Mouse (Mus musculus) frontal cortex, postnatal 25 days (tissue): Measurements from ENCODE around the gene Ext2.
A peak's percentile ranks its signal among the peaks of the same experiment; 100 is the strongest.

Experiments
- DNase-seq, 2 experiments: peaks; one replicate each; pipeline ENCODE4 v3.0.0; 2022; ENCODE audit warnings: low spot score in 2 of 2

Ext2 gene

GRCm38 (mm10) chr2:93822045-93822749 lies at the start of gene Ext2:
TSS of gene Ext2 (minus strand) at chr2:93822568.
- peak; percentile 83 to 94 for DNase-seq

- DNase-seq, result no peak
Measured at GRCm38 (mm10) chr2:93871411-93871925, 49.1 kb upstream of the Ext2 start.

- peak; percentile 61 to 73 for DNase-seq
Measured at GRCm38 (mm10) chr2:93870842-93871241, 48.5 kb upstream of the Ext2 start.

- DNase-seq, result no peak
Measured at GRCm38 (mm10) chr2:93869107-93869600, 46.8 kb upstream of the Ext2 start, which contains the start of gene Accsl. TSS of gene Accsl (minus strand) at chr2:93869157.

- no peak for DNase-seq
Measured at GRCm38 (mm10) chr2:93868566-93868965, 46.2 kb upstream of the Ext2 start.

- no peak for DNase-seq
Measured at GRCm38 (mm10) chr2:93863229-93863628, 40.9 kb upstream of the Ext2 start.

GRCm38 (mm10) chr2:93858845-93859244 lies 36.5 kb upstream of the Ext2 start:
- no peak for DNase-seq

GRCm38 (mm10) chr2:93851303-93851702 lies 28.9 kb upstream of the Ext2 start:
- no peak for DNase-seq

GRCm38 (mm10) chr2:93850317-93850944 lies 28.1 kb upstream of the Ext2 start:
- no peak for DNase-seq

- DNase-seq, result peak; percentile 20 to 38
Measured at GRCm38 (mm10) chr2:93849505-93850089, 27.2 kb upstream of the Ext2 start, which contains the start of gene Accs. TSS of gene Accs (minus strand) at chr2:93849943.

GRCm38 (mm10) chr2:93841349-93841748 lies 19.0 kb upstream of the Ext2 start:
- no peak for DNase-seq

GRCm38 (mm10) chr2:93840109-93840508 lies 17.7 kb upstream of the Ext2 start:
- no peak for DNase-seq

GRCm38 (mm10) chr2:93838931-93839330 lies 16.6 kb upstream of the Ext2 start:
- no peak for DNase-seq

- no peak for DNase-seq
Measured at GRCm38 (mm10) chr2:93836232-93836785, 13.9 kb upstream of the Ext2 start.

GRCm38 (mm10) chr2:93835596-93835995 lies 13.2 kb upstream of the Ext2 start:
- DNase-seq, result no peak

- no peak for DNase-seq
Measured at GRCm38 (mm10) chr2:93823519-93823918, 1.2 kb upstream of the Ext2 start.

GRCm38 (mm10) chr2:93817791-93818190 lies 4.6 kb downstream of the Ext2 start:
- no peak for DNase-seq

- no peak for DNase-seq
Measured at GRCm38 (mm10) chr2:93813343-93813742, 9.0 kb downstream of the Ext2 start.

GRCm38 (mm10) chr2:93811812-93812211 lies 10.6 kb downstream of the Ext2 start:
- DNase-seq, result no peak

- DNase-seq, result no peak
Measured at GRCm38 (mm10) chr2:93809931-93810330, 12.4 kb downstream of the Ext2 start.

- no peak for DNase-seq
Measured at GRCm38 (mm10) chr2:93808071-93808470, 14.3 kb downstream of the Ext2 start.

- no peak for DNase-seq
Measured at GRCm38 (mm10) chr2:93807440-93807839, 14.9 kb downstream of the Ext2 start.
